Mouse (Mus musculus) hindbrain, embryonic 11.5 days (tissue): ENCODE data around the gene Serpina6. TPM values are rescaled to one million over a fixed set of nuclear protein-coding genes. Genes with fewer than 3 reads are reported as not detected.

Experiments
- ATAC-seq: fragments of 200-750 bp; cut with Nextera tagmentation; 2 replicates; pipeline ENCODE4 v1.8.0; 2017; ENCODE audit warnings: mild to moderate bottlenecking, moderate TSS enrichment, moderate library complexity; ENCODE audit not compliant: low FRiP score
- DNase-seq: peaks from one replicate; pipeline ENCODE4 v3.0.0-alpha.2; 2015; ENCODE audit warnings: low spot score
- H3K27ac ChIP-seq: fragments of 300-500 bp; sonication (generic); 2 replicates; pipeline ENCODE4 v1.5.1; 2014; ENCODE audit warnings: mild to moderate bottlenecking, low read depth, low read length
- H3K27me3 ChIP-seq: fragments of 300-500 bp; sonication (generic); 2 replicates; pipeline ENCODE4 v1.6.1; 2014; ENCODE audit warnings: mild to moderate bottlenecking, low read length, moderate library complexity, mixed read lengths; ENCODE audit not compliant: control insufficient read depth, insufficient read depth
- H3K36me3 ChIP-seq: fragments of 300-500 bp; sonication (generic); 2 replicates; pipeline ENCODE4 v1.6.1; 2014; ENCODE audit warnings: mild to moderate bottlenecking, low read length, moderate library complexity, mixed read lengths; ENCODE audit not compliant: control insufficient read depth, insufficient read depth
- H3K4me1 ChIP-seq: fragments of 300-500 bp; sonication (generic); replicated peaks from 2 replicates; pipeline ENCODE4 v1.6.1; 2014; ENCODE audit warnings: low read length, mixed read lengths; ENCODE audit not compliant: control insufficient read depth, insufficient read depth
- H3K4me2 ChIP-seq: fragments of 300-500 bp; sonication (generic); replicated peaks from 2 replicates; pipeline ENCODE4 v1.6.1; 2014; ENCODE audit warnings: mild to moderate bottlenecking, low read depth, low read length
- H3K4me3 ChIP-seq: fragments of 300-500 bp; sonication (generic); 2 replicates; pipeline ENCODE4 v1.5.1; 2014; ENCODE audit warnings: low read depth, low read length
- H3K9ac ChIP-seq: fragments of 300-500 bp; sonication (generic); 2 replicates; pipeline ENCODE4 v1.6.1; 2014; ENCODE audit warnings: low read depth, low read length
- H3K9me3 ChIP-seq: fragments of 300-500 bp; sonication (generic); 2 replicates; pipeline ENCODE4 v1.6.1; 2016; ENCODE audit warnings: low read length; ENCODE audit not compliant: control insufficient read depth
- WGBS: fragments of 180-500 bp; shearing (Covaris S2); extraction: QIAGEN DNeasy Blood & Tissue Kit; methylation state at CpG from one replicate; pipeline ENCODE4 v1.1.7; 2014; 5-methylcytosine and 5-hydroxymethylcytosine counted together
- polyA plus RNA-seq: library from polyadenylated mRNA; unstranded; fragments of >200 nt; fragmentation: Nextera tagmentation; extraction: Ambion mirVana; gene quantifications from 2 replicates; pipeline ENCODE4 v1.2.1, GENCODE M21; 2014

Serpina6 gene
- polyA plus RNA-seq, 1 experiment from 2014 or later = not detected

GRCm38 (mm10) chr12:103601839-103602238 lies 55.2 kb downstream of the Serpina6 start:
- Histone ChIP-seq H3K9ac (no peak overlapping the region), H3K4me3 (no peak overlapping the region), H3K4me2 (no peak overlapping the region), H3K36me3 (no peaks in the 10 kb centered on the region), H3K27me3 (no peaks in the 10 kb centered on the region), H3K4me1 (no peaks in the 10 kb centered on the region), H3K9me3 (no peaks in the 10 kb centered on the region), H3K27ac (no peak overlapping the region)
- WGBS = 79% methylated on average over 3 of the region's 3 CpGs
- no peak for ATAC-seq
- DNase-seq = no peak

- Histone ChIP-seq H3K4me3 (no peak overlapping the region), H3K27me3 (no peaks in the 10 kb centered on the region), H3K4me2 (no peak overlapping the region), H3K36me3 (no peaks in the 10 kb centered on the region), H3K4me1 (no peaks in the 10 kb centered on the region), H3K9ac (no peak overlapping the region), H3K27ac (no peak overlapping the region), H3K9me3 (no peaks in the 10 kb centered on the region)
- ATAC-seq (no peak), DNase-seq (no peak)
- WGBS = 9% methylated on average over 3 of the region's 3 CpGs
Measured at GRCm38 (mm10) chr12:103600364-103600763, 56.6 kb downstream of the Serpina6 start.

- no peaks in the 10 kb centered on the region for H3K36me3 ChIP-seq
- 61% methylated on average over 2 of the region's 2 CpGs for WGBS
- no peak for ATAC-seq
- H3K27me3 ChIP-seq = no peaks in the 10 kb centered on the region
- H3K4me1 ChIP-seq = no peaks in the 10 kb centered on the region
- no peak for DNase-seq
- no peaks in the 10 kb centered on the region for H3K9me3 ChIP-seq
- H3K9ac ChIP-seq = no peak overlapping the region
- no peak overlapping the region for H3K4me3 ChIP-seq
- no peak overlapping the region for H3K4me2 ChIP-seq
- H3K27ac ChIP-seq = no peak overlapping the region
Measured at GRCm38 (mm10) chr12:103598411-103598810, 58.6 kb downstream of the Serpina6 start.

Other genes with a start within 250 kb of the Serpina6 start
- 0.97 and 1.1 TPM in 2 replicates for gene 9330161L09Rik, start 249.4 kb downstream of the Serpina6 start, polyA plus RNA-seq
- 106 and 109 TPM in 2 replicates for gene Ddx24, start 231.4 kb downstream of the Serpina6 start, polyA plus RNA-seq
- 3.1 and 4.3 TPM in 2 replicates for gene Ifi27, start 223.0 kb downstream of the Serpina6 start, polyA plus RNA-seq
- 0.99 and 1.7 TPM in 2 replicates for gene Ifi27l2a, start 213.5 kb downstream of the Serpina6 start, polyA plus RNA-seq
- not detected in 2 replicates for gene Ifi27l2b, start 200.0 kb downstream of the Serpina6 start, polyA plus RNA-seq
- gene Ppp4r4, start 124.9 kb downstream of the Serpina6 start, polyA plus RNA-seq = 2.7 and 3.0 TPM in 2 replicates
- gene Serpina10, start 25.8 kb downstream of the Serpina6 start, polyA plus RNA-seq = 0.15 TPM in 1 of 2 replicates, not detected in the other
- gene Serpina16, start 18.9 kb upstream of the Serpina6 start, polyA plus RNA-seq = not detected in 2 replicates
- gene Serpina1f, start 38.3 kb upstream of the Serpina6 start, polyA plus RNA-seq = not detected in 2 replicates
- gene Serpina1d, start 116.4 kb upstream of the Serpina6 start, polyA plus RNA-seq = not detected in 2 replicates
- gene Serpina1b, start 173.2 kb upstream of the Serpina6 start, polyA plus RNA-seq = 0.33 TPM in 1 of 2 replicates, not detected in the other
- gene Serpina1a, start 206.3 kb upstream of the Serpina6 start, polyA plus RNA-seq = not detected in 2 replicates
- gene Serpina1c, start 247.7 kb upstream of the Serpina6 start, polyA plus RNA-seq = not detected in 2 replicates